Mouse (Mus musculus) spleen, postnatal 14 days (tissue): ENCODE data around the gene Efna2.
"Not testable (repeated sequence)": the region's sequence is repeated elsewhere in the genome, so short reads cannot be mapped to it uniquely, and the experiment has no call there.

Experiments used
- DNase-seq, 2 experiments: peaks; one replicate each; pipeline ENCODE4 v3.0.0; 2021 to 2022; ENCODE audit warnings: low spot score in 2 of 2

Gene Efna2

GRCm38 (mm10) chr10:80188453-80189024 is 9.3 kb downstream of the Efna2 start:
- no peak for DNase-seq

- DNase-seq = no peak
Measured at GRCm38 (mm10) chr10:80189999-80190398, 10.7 kb downstream of the Efna2 start.

DNA sequence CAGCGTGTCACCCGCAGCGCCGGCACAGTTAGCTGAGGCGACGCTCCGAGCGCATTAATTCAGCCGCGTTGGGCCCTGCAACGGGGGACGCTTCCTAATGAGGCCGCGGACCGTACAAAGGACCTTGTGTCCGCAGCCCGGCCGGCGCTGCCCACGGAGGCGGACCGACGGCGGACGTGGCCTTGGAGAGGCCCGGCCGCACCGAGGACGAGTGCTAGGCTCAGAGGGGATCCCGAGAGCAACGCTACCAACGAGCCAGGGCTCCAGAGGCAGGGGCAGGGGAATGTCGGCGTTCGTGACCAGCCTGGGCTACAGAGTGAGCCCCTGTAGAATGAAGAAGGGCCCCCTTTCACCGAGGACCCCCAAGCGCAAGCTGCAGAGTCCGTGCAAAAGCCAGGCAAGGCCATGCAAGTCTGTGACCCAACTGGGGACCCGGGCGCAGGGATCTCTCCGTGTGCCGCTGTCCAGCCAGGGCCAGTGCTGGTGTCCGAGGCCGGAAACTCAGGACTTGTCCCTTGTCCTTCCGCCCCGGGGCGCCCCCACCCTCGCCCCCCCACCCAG is 11.3 kb downstream of the Efna2 start:
- no peak for DNase-seq

DNA sequence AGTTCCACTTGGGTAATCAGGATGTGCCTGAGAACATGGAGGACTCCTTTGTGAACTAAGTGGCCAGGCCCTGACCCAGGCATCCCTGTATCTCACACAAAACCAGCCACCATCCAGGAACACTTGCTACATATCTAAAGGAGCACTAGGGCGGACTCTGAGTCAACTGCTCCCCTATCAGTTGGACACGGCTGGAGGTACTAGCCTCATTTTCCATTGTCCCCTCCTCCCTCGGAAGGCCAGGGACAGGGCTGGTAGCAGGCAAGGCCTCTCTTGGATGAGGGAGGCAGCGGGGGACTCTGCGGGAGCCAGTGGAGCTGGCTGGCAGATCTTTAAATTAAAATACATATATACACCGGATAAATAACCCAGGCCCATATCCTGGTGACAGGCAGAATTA is 14.7 kb downstream of the Efna2 start:
- DNase-seq = no peak

DNA sequence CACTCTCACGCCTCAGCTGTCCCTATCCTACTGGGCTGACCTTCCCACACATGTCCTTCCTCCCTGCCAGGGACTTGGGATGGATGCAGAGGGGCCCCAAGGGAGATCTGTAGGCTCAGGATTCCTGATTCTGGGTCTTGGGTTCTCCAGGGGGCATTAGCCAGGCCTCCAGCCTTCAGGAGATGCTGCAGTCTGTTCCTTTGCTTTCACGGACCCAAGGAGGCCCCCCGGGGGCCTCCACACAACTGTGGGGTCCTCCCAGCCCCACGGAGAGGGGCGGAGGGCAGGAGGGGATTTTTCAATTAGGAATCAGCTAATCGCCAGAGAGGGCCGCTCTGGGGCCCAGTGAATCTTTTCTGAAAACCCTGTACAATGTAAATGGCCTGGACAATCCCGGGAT is 15.2 kb downstream of the Efna2 start:
- no peak for DNase-seq

DNA sequence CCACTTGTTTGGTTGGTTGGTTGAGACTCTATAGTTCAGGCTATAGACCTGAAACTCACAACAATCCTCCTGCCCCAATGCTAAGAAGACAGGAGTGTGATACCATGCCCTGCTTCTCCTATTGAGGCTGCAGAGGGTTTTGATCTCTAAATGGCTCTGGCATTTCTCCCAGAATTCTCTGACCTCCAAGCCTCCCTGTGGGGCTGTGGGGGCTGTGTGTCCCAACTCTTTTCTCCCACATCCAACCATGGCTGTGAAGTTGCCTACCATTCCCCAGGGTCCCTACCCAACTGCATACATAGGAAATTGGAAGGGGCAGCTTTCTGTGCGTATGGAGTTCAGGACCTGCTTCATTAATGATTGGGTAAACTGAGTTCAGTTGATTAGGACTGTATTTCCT is 16.9 kb downstream of the Efna2 start:
- DNase-seq = no peak

DNA sequence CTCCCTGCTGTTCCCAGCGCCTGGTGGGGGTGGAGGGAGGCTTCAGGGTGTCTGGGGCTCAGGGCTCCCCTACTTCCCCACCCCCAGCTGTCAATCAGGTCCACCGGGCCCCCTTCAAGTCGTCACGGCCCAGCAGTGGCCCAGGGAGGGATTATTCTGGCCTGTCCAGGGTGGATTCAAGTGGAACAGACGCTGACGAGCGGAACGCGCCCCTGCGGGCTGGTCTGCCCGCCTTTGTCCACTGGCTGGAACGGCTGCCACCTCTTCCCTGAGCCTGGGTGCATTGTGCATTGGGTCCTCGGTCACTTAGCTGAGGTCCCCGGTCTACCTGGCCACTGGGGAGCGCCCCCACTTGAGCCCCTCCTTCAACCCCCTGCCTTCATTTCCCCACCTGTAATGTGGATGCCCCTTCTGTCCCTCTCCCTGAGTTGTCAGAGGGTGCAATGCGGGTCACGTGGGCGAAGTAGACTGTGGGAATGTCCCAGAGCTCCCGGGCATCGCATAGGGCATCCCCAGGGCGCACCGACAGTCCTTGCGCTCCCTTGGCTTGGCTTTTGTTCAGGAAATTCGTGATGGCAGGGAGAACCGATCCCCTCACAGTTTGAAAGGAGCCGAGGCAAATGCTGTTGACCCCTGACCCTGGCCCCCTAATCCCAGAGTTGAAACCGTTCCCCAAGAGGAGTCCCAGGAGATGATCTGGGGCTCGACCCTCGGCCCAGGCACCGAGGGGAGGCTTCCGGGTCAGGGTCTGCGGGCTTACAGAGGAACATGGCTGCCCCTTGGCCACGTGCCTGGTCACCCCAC is 17.7 kb downstream of the Efna2 start:
- no peak for DNase-seq

DNA sequence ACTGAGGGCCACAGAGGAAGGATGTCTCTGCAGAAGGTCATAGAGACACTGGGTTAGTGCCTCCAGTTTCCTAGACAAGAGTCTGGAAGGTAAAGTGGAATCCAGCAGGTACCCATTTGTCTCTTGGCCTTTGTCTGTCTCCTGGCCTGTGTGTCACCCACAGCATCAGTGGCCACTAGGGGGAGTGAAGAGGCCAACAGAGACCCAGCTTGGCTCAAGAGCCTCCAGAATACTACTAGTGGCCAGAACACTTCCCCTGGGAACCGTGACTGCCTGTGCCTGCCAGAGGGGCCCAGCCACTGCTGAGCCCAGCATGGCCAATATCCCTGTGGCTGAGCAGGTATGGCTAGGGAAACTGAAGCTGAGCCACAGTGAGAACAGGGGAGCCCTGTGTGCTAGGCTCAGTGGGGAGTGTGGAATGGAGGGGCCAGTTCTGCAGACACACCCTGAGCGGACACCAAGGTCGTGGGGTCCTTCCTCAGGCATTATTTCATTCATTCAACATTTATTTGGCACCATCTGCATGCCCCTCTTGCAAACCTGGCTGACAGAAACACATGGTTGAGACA is 20.2 kb downstream of the Efna2 start:
- DNase-seq = peak; percentile 55 to 77

DNA sequence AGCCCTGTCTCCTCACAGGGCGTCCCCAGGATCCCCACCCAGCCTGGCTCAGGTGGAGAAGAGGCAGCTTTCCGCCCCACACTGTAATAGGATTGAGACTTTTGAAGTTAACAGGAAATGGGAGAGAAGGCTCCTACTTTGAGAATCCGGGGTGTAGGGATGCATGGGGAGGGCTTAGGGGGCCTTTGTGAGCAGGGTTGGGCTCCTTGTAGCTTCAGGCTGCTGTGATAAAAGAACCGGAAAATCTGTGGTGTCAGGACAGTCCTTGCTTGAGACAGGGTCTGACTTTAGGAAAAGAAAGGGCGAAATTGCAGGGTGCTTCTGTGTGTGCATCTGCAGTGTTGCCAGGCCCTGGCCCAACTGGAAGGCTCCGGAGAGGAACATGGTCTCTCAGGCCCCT is 21.2 kb downstream of the Efna2 start:
- no peak for DNase-seq

DNA sequence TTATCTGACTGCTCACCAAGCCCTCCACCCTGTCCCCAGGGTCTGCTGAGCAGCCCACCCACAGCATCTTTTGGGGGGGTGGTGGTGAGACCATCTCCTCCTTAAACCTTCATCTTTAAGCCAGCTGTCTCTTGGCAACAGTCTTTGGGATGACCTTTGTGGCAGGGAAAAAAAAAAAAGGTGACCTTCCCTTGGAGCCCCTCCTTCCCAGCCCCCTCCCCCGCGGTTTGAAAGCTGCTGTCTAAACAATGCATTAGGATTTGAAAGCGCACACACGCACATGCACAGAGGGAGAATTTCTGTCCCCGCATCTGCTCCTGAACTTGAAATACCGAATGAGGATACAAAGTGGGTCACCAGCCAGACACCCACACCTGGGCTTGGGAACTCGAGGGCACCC is 24.8 kb downstream of the Efna2 start:
- no peak for DNase-seq

GRCm38 (mm10) chr10:80207201-80207600 is 27.9 kb downstream of the Efna2 start:
- DNase-seq = no peak

- DNase-seq = no peak
Measured at GRCm38 (mm10) chr10:80207676-80208075, 28.4 kb downstream of the Efna2 start.

DNA sequence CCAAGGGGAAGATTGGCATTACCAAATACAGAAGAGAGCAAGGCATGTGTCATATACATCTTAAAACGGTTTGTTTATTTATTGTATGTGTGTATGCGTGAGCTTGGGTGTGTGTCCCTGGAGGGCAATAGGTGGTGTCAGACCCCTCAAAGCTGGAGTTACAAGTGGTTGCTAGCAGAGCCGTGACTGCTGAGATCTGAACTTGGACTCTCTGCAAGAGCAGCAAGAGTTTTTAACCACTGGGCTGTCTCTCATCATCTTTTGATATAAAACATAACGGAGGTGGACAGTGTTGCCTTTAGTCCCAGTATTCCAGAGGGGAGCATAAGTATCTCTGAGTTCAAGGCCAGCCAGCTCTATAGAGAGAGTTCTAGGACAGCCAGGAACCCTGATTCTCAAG is 29.0 kb downstream of the Efna2 start:
- no peak for DNase-seq

- no peak for DNase-seq
Measured at GRCm38 (mm10) chr10:80208841-80209371, 29.6 kb downstream of the Efna2 start.

GRCm38 (mm10) chr10:80211547-80212103 is 32.3 kb downstream of the Efna2 start:
- DNase-seq = not testable (repeated sequence)

DNA sequence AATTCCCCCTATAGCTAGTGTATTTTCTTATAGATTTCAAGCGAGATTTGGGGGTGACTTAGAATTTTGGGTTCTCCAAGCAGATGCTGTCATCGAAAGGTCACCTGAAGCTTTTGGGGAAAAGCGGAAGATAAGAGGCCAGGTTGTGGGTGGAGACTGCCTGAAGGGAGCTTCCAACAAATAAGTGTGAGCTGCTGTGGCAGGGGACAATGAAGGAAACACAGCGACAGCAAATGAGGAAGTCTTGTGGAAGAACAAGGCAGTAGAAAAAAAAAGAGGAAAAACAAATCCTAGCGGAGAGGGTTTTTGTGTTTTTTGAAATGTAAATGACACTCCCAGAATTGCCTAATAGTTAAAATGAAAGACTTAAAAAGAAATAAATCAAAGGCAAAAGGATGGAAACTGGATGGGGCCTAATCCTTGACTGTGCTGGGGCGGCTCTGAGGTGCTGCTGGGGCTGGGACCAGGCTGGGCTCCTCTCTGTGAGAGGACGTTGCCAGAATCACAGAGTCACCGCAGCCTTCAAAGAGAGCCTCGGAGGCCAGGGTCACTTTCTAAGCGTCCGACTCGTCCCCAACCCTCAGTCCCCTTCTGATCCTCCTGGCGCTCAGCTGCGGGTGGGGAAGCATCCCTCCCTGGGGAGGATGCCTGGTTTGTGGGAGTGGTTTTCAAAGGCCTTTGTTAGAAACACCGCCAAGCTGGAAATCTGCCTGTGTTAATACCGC is 35.9 kb downstream of the Efna2 start:
- no peak for DNase-seq

- DNase-seq = no peak
Measured at GRCm38 (mm10) chr10:80220676-80221075, 41.4 kb downstream of the Efna2 start.

GRCm38 (mm10) chr10:80223137-80223536 is 43.9 kb downstream of the Efna2 start:
- DNase-seq = not testable (repeated sequence)

DNA sequence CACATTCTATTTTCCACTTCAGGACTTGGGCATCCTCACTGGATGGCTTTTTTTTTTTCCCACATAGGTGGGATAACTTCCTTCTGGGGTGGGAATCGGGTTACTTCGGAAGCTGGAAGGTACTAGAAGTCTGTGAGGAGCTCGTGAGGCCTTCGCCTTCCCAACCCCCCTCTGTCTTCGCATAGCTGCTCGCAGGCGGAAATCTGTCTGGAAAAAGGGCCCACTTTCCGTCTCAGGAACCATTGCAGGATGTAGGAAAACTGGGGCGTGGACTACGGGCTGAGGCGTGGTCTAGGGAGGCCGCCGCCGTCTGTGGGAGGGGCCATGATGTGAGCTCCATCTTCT is 46.8 kb downstream of the Efna2 start:
- no peak for DNase-seq

DNA sequence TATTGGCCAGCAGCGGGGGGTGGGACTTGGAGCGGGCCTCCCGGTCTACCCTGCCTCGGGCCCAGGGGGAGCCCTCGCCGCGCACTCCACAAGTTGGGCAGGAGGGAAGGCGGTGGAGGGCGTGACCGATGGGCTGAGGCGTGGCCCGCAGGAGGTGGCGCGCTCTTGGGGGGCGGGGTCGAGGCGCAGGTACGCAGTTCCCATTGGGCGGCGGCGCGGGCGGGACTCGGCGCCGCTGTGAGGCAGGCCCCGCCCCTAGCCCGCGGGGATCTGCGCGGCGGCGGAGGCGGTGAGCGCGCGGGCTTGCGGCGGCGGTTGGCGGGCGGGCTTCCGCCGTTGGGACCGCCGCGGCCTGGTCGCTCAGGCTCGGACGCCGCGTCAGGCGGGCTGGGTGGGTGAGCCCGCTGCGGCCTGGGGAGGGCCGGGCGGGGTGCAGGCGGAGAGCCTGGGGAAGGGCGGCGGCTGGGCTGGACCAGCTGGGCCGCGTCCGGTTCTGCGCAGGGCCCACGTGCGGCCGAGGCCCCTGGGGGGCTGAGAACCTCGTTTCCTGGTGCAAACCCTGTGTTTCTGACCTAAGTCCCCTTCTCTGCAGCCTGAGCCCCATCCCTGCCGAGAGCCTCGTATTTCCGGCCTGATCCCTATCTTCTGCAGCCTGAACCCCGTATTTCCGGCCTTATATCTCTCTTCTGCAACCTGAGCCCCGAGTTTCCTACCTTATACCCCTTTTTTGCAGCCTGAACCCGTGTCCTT is 47.3 kb downstream of the Efna2 start, which contains the start of gene Mum1:
Mum1 (plus strand) TSS at position 19 of the 750 bp plus-strand sequence.
- DNase-seq = peak; percentile 96 to 97

DNA sequence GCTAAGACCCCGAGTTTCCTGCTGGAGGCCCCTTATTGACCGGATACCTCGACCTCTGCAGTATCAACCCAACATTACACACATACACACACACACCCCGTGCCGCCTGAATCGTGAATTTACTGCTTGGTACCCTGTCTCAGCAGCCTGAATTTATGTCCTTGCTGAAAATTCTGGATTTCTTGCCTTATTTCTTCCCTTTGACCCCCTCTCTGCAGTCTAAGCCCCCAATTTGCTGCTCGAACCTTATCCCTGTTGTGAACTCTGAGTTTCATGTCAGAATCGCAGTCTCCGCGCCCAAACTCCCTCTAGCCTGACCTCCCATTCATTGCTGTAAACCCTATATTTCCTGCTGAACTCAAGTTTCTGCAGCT is 47.9 kb downstream of the Efna2 start:
- DNase-seq = no peak
